Mouse (Mus musculus) E14TG2a.4 (cell line): ENCODE results near the gene Gadd45b.

ENCODE experiments used
- H3K27me3 ChIP-seq: 2 replicates; pipeline ENCODE4 v1.6.1; 2014; ENCODE audit warnings: low read length, control low read depth; ENCODE audit not compliant: insufficient read depth
- H3K36me3 ChIP-seq: 2 replicates; pipeline ENCODE4 v1.6.1; 2014; ENCODE audit warnings: low read length, control low read depth; ENCODE audit not compliant: insufficient read depth
- H3K4me1 ChIP-seq: replicated peaks from 2 replicates; pipeline ENCODE4 v1.6.1; 2014; ENCODE audit warnings: low read depth, low read length, control low read depth
- H3K4me3 ChIP-seq: replicated peaks from 2 replicates; pipeline ENCODE4 v1.5.1; 2014; ENCODE audit warnings: mild to moderate bottlenecking, low read length
- H3K9me3 ChIP-seq: 2 replicates; pipeline ENCODE4 v1.6.1; 2014; ENCODE audit warnings: low read length, control low read depth
- CTCF ChIP-seq: conservative IDR thresholded peaks from 2 replicates; pipeline ENCODE4 v1.5.1; 2014; ENCODE audit warnings: low read length
- NANOG ChIP-seq: IDR thresholded peaks from 2 replicates; pipeline ENCODE4 v1.6.1; 2014; ENCODE audit warnings: borderline replicate concordance, low read length, mixed read lengths
- POU5F1 ChIP-seq: IDR thresholded peaks from 2 replicates; pipeline ENCODE4 v1.6.1; 2014; ENCODE audit warnings: low read length, borderline replicate concordance

The Gadd45b gene

DNA sequence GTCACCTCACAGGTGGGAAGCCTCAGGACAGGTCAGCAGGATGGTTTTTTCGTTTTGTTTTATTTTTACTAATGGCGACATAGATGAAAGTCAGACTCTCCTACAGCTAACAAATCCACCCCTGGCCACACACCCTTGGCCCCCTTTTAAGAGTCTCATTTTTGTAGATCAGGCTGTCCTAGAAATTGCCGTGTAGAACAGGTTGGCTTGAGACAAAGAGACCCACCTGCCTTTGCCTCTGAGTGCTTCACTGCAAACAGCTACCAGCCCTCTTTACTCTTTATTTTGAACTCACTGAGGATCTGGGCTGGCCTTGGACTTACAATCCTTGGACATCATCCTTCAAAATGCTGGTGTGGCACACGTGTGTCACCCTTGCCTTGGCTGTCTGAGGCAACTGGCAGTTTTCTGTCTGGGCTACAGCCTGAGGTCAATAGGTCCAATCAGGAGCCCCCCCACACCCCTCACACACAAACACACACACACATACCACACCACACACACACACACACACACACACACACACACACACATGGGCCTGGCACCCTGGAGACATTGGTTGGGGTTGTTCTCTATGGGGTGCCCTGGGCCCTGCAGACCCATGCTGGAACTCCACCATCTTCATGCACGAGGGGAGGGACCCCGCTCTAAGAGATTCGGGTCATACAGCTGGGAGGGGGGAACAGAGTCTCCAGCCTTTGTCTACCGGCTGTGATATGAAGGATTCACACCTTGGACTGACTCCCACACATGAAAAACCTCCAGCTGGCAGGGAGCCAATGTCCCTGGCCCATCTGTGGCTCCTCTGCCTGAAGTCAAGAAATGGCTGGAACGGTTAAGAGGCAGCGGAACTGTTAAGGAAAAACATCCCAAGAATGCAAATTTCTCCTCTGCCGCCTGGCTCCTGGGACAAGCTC, 42.5 kb downstream of the Gadd45b start:
- Histone ChIP-seq H3K9me3 (peaks cover 10% of the 10 kb centered on the region), H3K27me3 (no peaks in the 10 kb centered on the region), H3K4me3 (no peak overlapping the region), H3K36me3 (no peaks in the 10 kb centered on the region), H3K4me1 (peaks cover 32% of the 10 kb centered on the region)
- TF ChIP-seq NANOG, result no peak
- TF ChIP-seq POU5F1, result no peak
- no peak for TF ChIP-seq CTCF

DNA sequence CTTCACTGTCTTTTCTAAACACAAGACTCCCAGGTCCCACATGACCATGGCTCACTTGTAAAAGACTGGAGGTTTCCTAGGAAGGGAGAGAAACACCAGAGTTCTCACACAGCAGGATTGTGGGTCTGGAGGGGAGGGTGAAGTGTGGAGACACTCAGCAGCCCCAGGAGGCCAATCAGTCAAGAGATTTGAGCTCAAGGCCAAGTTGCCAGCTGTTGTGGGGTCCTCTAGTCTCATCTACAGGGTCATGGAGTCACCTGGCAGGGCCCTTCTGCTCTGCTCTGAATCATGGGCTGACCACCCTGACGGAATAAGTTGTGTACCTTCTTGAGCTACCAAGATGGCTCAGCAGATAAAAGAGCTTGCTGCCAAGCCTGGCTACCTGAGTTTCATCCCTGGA, 43.8 kb downstream of the Gadd45b start:
- H3K9me3 ChIP-seq, result peaks cover 10% of the 10 kb centered on the region
- TF ChIP-seq POU5F1, result no peak
- no peak for TF ChIP-seq CTCF
- peaks cover 18% of the 10 kb centered on the region for H3K4me1 ChIP-seq
- no peaks in the 10 kb centered on the region for H3K36me3 ChIP-seq
- H3K27me3 ChIP-seq, result no peaks in the 10 kb centered on the region
- H3K4me3 ChIP-seq, result no peak overlapping the region

DNA sequence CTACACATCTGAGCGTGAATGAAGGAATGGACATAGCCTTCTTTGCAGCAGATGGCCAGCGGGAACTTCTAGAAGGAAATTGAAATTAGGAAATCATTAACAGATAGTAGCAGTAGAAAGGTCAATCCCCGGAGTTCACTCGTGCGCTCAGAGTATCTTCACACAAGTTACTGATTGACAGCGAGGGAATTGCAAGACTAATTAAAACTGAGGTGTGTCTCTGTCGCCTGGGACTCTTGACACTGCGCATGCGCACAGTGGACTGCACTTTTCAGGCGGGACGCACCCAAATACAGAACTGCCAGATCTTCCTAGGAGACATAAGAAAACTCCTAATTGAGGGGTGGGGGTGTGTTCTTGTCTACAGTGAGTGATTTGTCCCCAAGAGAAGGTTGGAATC, 45.6 kb downstream of the Gadd45b start:
- H3K9me3 ChIP-seq, result peaks cover 10% of the 10 kb centered on the region
- H3K36me3 ChIP-seq, result no peaks in the 10 kb centered on the region
- peaks cover 17% of the 10 kb centered on the region for H3K4me1 ChIP-seq
- no peaks in the 10 kb centered on the region for H3K27me3 ChIP-seq
- TF ChIP-seq POU5F1 (no peak), CTCF (no peak)
- no peak overlapping the region for H3K4me3 ChIP-seq

DNA sequence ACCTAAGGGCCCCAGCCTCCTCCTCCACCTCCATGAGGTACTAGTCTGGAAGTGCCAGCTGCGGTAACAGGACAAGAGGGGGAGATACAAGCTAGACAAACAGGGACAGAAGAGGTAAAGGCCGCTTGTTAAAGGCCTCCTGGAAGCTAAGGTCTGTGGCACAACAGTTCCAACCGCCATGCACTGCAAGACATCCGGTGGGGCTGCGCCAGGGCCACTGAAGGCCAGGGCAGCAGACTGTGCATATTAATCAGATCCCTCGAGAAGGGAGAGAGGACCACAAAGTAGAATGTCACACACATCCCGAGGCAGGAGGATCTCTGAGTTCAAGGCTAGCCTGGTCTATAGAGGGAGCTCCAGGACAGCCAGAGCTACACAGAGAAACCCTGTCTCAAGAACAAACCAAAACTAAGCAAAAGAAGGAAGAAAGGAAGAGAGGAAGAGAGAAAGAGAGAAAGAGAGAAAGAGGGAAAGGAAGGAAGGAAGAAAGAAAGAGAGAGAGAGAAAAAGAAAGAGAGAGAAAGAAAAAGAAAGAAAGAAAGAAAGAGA, 51.8 kb downstream of the Gadd45b start:
- Histone ChIP-seq H3K9me3 (peaks cover 12% of the 10 kb centered on the region), H3K4me1 (peaks cover 18% of the 10 kb centered on the region), H3K36me3 (no peaks in the 10 kb centered on the region), H3K27me3 (peaks cover 24% of the 10 kb centered on the region), H3K4me3 (no peak overlapping the region)
- TF ChIP-seq CTCF (no peak), NANOG (no peak), POU5F1 (no peak)
